Mouse (Mus musculus) kidney, adult 9 months (tissue): ENCODE data around the gene Sf3a1.

Experiments used
- DNase-seq: peaks from one replicate; pipeline ENCODE4 v3.0.0; 2022

Gene Sf3a1

DNA sequence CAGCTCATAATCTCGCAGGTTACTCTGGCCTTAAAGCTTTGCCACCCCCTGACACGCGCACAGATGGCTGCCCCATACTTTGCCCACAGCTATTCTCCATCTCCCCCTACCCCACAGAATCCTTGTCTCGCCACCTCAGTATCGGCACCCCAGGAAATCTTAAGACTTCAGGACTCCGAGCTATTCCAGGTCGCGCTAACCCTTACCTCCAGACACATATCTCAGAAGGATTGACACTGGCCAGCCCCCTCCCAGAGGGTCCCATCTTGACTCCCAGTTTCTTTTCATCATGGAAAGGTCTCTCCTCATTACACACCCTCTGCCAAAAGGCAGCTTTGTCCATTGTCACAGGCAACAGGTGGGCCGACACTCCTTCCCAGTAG lies 27.2 kb downstream of the Sf3a1 start:
- DNase-seq: no peak

DNA sequence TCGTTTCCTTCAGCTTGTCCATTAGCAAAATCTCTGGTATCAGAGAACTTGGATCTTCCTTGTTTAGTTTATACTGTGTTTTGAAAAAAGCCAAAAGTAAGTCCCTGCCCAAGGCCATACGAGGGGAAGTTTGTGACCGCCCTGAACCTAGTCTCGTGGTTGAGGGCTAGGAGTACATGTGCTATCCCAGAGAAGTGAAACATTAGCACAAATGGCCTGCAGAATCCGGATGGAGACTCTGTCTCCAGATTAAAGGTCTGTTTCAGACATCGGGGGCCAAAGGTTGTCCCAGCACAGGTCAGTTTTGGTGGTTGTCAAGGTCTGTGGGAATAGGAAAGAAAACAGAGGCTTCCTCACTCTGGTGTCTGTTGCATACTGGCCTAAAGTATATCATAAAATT lies 29.0 kb downstream of the Sf3a1 start:
- DNase-seq: peak; percentile 93

DNA sequence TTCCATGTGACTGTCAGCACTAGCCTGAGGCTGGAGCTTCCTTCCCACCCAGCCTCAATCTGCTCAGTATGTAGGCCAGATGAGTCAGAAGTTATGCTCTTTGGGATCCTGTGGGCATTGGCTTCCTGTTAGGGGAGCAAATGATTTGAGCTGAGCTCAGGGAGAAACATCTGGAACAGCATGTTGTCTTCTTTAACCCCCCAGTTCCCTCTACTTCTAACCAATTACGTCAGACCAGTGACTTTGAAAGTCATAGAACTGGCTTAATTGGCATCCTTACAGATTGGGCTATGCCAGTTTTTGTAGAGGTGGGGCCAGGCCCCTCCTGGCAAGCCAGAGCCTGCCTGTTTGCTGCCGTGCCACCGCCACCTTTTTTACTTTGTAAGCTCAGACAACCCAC lies 30.5 kb downstream of the Sf3a1 start:
- no peak for DNase-seq

DNA sequence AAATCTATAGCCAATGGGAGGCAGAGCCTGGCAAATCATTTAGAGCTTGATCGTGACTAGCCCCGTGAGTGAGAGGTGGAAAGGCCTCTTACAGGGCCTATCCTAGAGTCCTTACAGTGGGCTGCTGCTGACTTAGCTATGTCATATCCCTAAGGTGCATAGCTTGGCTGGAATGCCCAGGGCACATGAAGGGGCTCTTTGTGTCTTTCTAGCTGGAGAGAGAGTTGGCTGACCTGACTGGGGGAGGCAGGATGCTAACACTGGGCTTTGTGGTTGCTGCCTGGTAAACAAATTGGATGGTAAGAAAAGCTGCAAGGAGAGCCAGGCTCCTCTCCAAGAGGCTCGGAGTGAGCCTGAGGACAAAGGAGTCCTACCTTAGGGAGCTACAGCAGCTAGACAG lies 32.6 kb downstream of the Sf3a1 start:
- DNase-seq: no peak

DNA sequence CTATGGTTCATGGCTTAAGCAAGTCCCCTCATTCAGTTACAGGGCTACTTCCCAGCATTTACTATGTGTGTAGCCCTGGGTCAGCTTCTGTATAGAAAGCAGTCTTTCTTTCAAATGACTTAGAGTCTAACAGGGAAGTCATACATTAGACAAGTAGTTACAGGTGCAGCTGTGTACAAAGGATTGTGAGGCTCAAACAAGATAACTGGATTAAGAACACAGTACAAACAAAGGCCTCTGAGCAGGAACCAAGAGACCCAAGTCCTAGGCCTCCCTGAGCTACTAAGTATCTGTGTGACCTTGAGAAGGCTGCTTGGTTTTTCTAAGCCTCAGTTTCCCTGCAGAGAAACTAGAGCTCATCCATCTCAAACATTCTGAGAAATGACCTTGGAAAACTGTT lies 33.3 kb downstream of the Sf3a1 start:
- DNase-seq: no peak

DNA sequence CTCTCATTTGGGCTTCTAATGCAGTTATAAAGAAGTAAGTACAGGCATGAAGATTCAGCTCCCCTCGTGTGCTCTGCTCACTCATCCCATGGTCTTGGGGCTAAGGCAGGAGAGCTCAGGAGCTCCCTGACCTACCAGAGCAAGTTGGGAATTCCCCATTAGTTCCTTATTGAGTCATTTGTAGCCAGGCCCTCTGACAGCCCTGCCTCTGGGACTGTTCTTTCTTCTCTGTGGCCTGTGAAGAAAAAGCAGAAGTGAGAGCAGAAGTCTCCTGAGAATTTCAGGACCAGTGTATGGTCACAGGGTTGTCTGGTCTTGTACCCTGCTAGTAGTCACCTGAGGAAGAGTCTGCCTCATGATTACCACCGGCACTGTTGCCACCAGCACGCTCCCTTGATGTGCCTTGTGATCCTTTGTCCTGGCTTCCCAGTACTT lies 35.5 kb downstream of the Sf3a1 start:
- no peak for DNase-seq

DNA sequence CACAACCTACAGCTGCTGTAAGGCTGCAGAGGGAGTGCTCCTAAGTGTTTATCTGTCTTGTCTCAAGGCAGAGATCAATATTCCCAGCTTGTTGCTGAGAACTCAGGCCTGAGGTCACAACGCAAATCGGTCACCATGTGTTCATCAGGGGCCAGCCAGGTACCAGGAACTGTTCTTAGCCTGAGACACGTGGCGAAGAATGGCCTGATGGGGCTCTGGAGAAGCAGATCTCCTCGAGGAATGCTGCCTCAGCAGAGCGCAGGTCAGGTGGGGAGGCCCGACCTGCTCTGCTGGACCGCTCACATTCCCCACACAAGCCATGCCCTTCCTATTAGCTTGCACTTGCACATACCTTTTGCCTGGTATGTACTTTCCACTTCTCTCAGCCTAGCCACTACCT lies 36.5 kb downstream of the Sf3a1 start:
- peak; percentile 81 for DNase-seq

DNA sequence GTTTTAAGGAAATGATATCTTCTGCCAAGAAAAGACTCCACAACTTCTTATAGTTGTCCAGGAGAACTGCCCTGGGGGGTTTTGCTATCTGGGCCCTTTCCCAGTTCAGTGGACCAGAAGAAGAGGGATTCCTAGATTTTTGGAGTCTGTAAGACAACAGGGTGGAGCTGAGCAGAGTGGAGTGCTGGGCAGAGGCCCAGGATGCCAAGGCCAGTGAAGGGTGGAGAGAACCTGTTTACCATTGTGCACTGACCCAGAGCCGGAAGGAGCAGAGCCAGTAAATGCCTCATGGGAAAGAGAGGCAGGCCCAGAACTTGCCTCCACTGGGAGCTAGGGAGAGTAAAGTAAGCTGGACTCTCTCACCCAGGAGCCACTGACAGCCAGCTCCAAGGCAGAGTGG lies 37.5 kb downstream of the Sf3a1 start:
- DNase-seq: peak; percentile 96

DNA sequence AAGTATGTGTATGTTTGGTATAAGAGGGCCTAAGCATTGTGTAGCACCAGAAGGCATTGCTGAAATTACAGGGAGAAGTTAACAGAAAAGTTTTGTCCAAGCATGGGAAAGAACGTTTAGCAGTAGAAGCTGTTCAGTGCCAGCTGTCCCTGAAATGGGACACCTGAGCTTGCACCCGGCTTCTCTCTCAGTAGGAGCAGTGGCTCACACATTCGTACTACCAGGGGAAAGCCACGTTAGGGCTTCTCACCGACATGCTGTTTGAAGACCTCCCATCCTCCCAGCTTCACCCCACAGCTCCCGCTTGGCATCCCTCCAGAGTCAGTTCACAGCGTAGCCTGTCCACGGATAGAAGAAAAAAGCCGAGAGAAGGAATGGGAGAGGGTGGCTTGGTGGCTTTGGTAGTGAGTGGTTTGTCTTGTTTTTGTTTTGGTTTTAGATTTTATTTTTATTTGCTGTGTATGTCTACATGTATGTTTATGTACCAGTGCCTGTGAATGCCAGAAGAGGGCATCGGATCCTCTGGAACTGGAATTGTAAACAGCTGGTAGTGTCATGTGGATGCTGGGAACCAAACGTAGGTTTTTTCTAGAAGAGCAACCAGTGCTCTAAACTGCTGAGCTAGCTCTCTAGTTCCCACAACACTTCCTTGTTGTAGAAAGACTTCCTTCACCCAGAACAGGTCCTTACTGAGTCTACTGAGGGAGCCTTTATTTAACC lies 42.0 kb downstream of the Sf3a1 start:
- no peak for DNase-seq

DNA sequence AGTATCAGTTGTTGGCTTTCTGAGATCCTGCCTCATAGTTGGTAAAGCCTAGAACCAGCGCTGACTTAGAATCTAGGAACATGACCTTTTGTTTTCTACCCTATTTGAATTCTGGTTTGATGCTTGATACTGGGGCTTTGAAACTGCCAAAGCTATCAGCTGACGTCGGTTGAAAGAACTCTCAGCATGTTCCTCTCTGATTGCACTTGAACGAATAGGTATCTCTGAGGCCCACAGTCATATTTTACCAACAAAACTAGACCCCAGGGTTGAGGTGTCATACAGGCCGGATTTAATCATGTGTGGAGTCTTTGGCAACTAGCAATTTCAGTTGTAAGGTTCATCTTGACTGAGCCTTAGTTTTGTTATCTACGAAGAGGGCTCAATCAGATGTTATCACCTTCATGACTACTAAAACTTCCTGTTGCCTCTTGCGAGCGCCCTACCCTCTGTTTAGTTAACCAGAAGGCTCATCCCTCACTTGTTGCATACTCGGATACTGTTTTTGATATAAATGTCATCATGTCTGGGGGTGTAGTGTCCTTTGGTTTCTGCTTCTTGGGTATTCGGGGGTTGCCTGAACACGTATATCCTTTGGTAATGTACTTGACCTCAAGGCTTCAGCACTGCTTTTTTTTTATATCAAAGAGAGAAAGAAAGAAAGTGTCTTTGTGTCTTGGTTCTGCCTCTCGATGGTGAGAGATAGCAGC lies 43.0 kb downstream of the Sf3a1 start:
- no peak for DNase-seq

DNA sequence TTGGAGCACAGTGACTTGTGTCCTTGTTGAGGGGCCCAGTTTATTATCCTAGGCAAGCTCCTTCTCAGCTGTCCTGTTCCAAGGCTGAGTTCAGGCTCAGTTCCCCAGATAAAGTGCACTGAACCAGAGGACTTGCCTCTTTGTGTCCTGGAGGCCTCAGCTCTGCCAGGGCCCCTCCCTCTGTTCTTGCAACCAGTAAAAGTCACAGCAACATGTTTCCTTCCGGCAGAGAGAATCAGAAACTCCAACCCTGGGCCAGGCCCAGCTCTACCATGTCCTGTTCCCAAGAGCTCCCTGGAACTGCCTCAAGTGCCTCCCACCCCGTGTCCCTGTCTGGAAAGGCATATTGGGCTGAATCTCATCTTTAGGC lies 43.5 kb downstream of the Sf3a1 start:
- peak; percentile 91 for DNase-seq

DNA sequence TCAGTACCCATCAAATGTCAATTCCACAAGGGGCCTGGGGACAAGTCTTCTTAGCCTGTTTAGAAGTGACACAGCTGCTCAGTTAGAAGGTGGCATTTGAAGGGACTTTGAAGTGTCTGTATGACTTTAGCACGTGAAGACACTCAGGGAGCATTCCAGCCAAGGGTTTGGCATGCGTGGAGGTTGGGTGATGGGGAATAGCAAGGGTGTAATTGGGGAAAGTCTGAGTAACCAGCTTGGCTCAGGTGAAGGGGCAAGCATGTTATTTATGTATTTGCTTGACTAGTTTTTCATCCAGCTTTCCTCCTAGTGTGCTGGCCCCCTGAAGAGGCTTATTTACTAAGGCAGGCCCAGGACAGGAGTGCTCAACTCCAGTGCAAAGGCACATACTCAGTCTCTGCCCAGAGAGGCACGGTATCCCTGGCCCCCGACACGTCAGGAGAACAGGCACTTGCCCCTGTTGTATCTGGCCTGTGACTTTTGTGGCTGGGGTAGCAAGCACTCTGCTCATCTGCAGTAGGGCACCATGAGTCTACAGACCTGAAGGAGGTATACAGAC lies 45.0 kb downstream of the Sf3a1 start:
- no peak for DNase-seq

DNA sequence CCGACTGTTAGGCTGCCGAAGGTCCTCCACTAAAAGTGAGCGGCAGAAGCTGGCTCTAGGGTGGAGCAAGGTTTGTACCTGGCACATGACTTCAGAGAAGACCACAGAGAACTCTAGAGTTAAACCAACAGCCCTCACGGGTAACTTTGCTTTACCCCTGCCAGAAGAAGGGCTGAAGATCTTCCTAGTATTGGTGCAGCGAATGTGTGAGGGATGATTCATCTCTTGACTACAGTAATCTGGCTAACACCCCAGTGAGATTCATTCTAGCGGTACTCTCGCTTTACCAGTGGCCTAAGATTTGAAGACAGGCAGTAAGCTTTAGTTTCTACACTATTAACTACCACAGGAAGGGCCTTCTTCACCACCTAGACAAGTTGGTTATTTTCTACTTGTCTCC lies 45.8 kb downstream of the Sf3a1 start:
- DNase-seq: no peak

DNA sequence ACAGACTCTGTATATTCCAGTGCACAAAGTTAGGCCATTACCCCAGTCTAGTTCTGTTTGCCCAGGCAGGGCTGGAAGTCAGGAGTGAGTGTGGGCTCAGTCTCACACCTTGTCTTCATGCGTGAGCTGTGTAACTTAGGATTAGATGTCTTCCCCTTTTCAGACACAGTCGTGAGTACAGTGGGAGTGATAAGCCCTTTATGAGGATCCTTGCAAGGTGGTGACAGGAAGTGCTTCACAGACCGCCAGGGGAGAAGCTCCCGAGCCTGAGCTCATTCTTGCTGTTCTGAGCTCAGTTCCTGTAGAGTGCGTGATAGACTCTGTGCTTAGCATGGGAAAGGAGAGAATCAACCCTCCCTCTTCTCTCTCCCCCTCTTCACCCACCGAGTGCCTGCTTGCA lies 46.4 kb downstream of the Sf3a1 start:
- DNase-seq: no peak

DNA sequence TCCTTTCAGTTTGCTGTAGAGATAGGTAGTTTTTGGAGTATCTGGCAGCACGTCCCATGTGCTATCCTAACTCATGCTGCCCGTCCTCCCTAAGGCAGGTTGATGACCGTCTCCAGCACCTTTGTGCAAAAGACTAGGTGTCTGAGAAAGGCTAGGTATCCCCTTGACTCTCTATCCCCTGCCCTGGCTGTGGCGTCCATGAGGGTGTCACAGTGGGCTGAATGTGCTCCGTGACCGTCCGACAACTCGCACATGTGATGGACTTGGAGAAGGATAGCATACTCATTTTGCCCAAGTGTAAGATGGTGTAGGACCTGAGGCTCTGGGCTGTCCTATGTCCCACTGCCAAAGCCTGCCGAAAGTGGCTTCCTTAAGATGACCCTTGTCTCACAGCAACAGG lies 47.5 kb downstream of the Sf3a1 start:
- no peak for DNase-seq

DNA sequence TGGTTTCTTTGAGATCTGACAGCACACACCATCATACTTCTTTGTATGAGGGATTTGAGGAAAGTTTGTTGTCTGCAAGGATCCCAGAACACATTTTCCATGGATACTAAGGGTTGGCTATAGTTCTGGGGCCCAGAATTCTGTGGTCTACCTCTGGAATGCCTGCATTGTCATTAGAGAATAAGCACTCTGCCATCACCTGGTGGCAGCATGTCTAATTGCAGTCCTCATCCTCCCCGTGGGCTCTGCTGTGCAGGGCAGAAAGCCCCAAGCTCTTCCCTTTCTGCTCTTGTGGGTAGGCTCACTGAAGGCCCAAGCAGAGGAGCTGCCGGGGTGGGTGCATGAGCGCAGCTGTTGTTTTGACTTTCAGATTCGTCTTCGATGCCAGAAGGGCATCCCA lies 49.4 kb downstream of the Sf3a1 start:
- DNase-seq: peak; percentile 28

DNA sequence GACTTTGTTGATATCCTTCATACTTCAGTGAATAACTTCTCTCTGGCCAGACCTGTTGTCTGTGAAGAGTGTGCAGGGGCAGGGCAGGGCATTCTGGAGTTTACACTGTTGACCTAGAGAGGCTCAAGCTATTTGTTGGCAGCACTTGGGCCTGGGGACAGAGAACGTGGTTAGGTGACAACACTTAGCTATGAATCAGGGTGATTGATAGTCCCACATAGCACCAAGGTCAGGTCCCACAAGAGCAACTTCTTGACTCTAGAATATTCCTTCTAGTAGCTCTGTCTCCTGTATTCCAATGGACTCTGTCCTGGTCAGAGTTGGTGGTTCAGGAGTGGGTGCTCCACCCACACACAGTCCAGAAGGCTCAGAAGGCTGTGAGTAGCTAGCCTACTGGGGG lies 50.6 kb downstream of the Sf3a1 start:
- peak; percentile 64 for DNase-seq

DNA sequence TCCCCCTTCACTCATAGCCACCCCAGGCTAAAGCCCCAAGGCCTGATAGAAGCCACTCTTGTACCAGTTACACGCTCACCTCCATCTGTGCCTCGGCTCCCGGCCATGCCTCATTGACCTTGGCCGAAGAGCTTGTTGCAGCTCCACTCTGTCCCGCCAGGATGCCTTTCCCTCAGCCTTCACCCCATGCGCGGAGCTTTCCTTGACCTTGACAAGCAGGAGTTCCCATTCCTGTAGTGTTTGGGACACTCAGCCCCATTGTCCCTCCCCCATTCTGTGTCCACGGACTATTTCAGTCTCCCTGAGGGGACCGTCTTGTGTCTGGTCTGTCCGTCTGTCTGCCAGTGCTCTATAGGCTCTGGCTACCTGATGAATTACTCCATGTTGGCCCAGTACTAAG lies 53.0 kb downstream of the Sf3a1 start:
- DNase-seq: no peak

DNA sequence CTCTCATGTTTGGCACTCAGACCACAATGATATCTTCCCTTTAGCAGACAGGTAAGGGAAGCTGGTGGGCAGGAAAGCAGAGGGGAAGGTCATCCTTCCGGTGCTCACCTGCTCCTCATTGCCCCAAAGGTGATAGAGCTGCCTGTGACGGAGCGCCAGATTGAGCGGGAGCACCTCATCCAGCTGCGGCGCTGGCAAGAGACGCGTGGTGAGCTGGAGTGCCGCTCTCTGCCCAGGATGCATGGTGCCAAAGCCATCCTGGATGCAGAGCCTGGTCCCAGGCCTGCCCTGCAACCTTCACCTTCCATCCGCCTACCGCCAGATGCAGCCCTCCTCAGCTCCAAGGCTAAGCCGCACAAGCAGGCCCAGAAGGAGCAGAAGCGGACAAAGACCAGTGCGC lies 54.4 kb downstream of the Sf3a1 start:
- DNase-seq: no peak

DNA sequence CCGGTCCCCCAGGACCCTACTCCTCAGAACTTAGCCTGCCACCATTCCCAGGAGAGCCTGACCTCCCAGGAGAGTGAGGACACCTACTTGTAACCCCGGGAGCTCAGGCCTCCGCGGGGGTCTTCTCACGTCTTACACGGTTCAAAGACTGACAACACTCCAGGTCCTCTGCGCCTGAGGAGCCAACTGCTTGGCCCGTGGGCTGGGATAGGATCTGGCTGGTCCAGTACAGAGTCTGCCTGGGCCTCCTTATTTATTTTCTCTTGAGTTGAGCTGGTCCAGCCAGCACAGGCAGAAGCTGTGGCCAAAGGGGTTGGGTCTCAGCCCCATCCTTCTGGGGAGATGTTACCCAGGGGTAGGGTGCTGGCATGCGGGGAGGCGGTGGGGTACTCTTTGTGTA lies 54.9 kb downstream of the Sf3a1 start:
- DNase-seq: no peak

DNA sequence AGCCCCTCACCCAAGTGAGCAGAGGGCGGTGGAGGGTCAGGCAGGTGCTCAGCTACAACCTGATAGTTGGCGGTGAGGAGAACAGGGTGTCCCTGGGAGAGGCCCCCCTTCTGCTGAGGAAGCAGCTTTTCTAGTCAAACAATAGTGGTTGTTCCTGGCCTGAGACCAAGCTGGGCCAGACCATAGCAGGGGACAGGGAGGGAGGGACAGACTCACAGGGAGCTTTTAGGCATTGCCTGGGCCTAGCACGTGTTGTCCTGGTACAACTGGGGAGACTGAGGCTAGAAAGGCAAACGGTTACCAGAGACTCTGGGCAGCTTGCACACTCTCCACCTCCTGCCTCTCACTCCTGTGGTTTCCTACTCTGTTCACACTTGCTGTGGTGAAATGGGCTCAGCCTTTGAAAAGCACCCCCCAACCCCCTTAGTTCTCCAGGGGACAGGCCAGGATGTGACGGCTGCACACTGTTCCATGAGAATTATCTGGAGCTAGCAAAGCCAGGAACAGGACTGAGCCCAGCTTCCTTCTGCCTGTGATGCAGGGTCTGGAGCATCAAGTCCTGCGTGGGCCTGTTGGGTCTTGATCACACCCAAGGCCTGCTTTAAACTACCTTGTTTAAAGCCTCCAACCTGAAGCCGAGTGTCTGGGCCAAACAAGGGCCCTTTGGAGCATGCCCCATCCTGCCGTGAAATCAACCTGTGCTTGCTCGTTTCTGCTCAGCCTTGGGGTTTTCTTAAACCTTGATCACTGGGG lies 56.3 kb downstream of the Sf3a1 start:
- peak; percentile 90 for DNase-seq

DNA sequence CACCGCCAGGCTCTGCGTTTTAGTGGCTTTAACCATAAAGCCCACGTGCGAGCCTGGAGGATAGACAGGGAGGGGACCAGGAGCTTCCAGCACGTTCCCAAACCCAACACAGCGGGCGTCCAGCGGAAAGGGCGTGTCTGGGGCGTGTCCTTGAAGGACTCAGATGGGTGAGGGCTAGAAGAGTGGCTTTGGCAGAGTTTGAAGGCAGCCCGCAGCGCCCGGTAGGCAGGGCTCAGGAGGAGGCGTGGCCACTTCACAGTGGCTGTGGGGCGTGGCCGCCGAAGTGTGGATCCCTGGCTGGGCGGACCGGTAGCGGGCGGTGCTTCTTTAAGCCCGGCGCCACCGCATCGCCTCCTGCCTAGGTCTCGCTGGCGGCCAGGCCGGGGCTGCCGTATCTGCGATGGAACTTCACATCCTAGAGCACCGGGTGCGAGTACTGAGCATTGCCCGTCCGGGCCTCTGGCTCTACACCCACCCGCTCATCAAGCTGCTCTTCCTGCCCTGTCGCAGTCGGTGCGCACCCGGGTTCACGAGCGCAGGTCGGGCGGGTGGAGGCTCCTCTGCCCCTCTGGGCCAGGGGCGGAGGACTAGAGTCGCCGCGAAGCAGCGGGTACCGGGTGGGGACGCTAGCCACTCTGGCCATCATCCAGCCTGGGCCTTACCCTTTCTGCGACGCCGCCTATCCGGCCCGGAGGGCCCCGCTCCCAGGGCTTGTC lies 57.9 kb downstream of the Sf3a1 start, which contains the start of gene Castor1:
Gene Castor1 (plus strand): TSS at position 312 of the 716 bp plus-strand sequence.
- peak; percentile 99 for DNase-seq

DNA sequence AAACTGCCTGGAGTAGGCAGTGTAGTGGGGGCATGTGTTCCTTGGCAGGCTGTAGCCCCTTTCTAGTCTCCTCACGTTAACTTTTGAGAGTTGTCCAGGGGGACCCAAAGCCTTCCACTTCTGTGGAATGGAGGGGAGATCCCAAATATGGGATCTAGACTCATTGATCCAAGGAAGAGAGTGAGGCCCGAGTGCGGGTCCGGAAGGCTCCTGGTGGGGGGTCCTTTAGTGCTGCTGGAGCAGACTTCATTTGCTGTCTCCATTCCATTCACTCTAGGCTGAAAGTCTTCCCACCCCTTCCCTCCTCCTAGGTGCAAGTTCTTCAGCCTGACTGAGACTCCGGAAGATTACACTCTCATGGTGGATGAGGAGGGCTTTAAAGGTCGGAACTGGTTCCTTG lies 58.5 kb downstream of the Sf3a1 start:
- no peak for DNase-seq
